Mouse (Mus musculus) Muller cell, postnatal 12 days (primary cell): ENCODE data around the gene Ccdc61.

ENCODE experiments used
- DNase-seq: peaks from one replicate; pipeline ENCODE4 v3.0.0-alpha.2; 2015; ENCODE audit errors: inconsistent ontology term

The Ccdc61 gene

GRCm38 (mm10) chr7:18858310-18858916 lies 51.8 kb downstream of the Ccdc61 start:
- peak; percentile 88 for DNase-seq

- no peak for DNase-seq
Observed at GRCm38 (mm10) chr7:18848395-18848794, 61.8 kb downstream of the Ccdc61 start.

GRCm38 (mm10) chr7:18844811-18845210 lies 65.4 kb downstream of the Ccdc61 start:
- no peak for DNase-seq

GRCm38 (mm10) chr7:18841174-18841567 lies 69.0 kb downstream of the Ccdc61 start:
- DNase-seq = no peak
